ENCODE assay signal across 10 mouse cellular contexts in the genomic region with DNA sequence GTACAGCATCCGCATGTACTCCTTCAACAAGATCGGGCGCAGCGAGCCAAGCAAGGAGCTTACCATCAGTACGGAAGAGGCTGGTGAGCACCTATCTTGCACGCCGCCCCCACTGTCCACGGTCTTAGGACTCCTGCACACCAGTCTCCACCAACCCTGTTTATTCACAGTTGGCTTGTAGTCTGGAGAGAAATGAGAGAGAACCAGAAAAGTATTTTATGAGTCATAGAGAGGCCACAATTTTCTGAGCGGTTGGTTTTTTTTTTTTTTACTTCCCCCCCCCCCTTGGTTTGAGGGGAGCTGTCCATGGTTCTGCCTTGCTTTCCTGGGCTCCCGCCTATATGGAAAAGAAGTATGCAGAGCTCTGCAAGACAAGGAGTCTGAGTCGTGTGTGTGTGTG.
DNase-seq lines count a peak whose midpoint lies in the region; ATAC-seq and TF ChIP-seq lines count a peak whose summit lies in the region.
"Had no signal": no experiment of that assay in that cellular context is flagged by ENCODE, and none has a peak within 500 bp of the region (broad histone marks: within the 10 kb centered on the region; RNA-seq: fewer than 3 reads in every experiment).

No protein-coding gene starts in this region.

- H3K27me3 ChIP-seq in kidney, postnatal 0 days (ENCODE audit: insufficient read depth, low read length), result no peaks in the 10 kb centered on the region
- no peaks in the 10 kb centered on the region for H3K27me3 ChIP-seq in kidney, adult 2 months (replicated peaks; ENCODE audit: control insufficient read depth, insufficient read depth, low read length)
- peaks cover 73% of the 10 kb centered on the region for H3K27me3 ChIP-seq in CH12.LX (replicated peaks)
- H3K27me3 ChIP-seq: intestine, embryonic 15.5 days had no signal

- ATAC-seq in kidney, postnatal 0 days (replicated peaks; ENCODE audit: low FRiP score, low read depth), result no peak
- no peak for ATAC-seq in megakaryocyte-erythroid progenitor cell, adult 5-6 weeks (replicated peaks; ENCODE audit: low FRiP score, low TSS enrichment, poor library complexity, severe bottlenecking)
- ATAC-seq: intestine, embryonic 15.5 days had no signal

- no peak overlapping the region for H3K9ac ChIP-seq in kidney, postnatal 0 days (ENCODE audit: low read depth, low read length)
- no peak overlapping the region for H3K9ac ChIP-seq in CH12.LX (ENCODE audit: insufficient read depth, low read depth)
- H3K9ac ChIP-seq: intestine, embryonic 15.5 days had no signal

- no peak overlapping the region for H3K27ac ChIP-seq in kidney, postnatal 0 days
- no peak overlapping the region for H3K27ac ChIP-seq in kidney, adult 2 months (ENCODE audit: insufficient read depth, low read depth, low read length)
- H3K27ac ChIP-seq in CH12.LX (ENCODE audit: insufficient read depth, low read depth), result no peak overlapping the region
- H3K27ac ChIP-seq: heart, embryonic 10.5 days; intestine, embryonic 15.5 days had no signal

- no peak for TF ChIP-seq POLR2A in kidney, adult 2 months (IDR thresholded peaks at IDR 0.05; ENCODE audit: low read depth, low read length)
- TF ChIP-seq POLR2A in CH12.LX (IDR thresholded peaks at IDR 0.05; ENCODE audit: low read depth, low read length), result no peak

- peak; percentile 36 for DNase-seq in kidney, postnatal 0 days (ENCODE audit: low spot score)
- no peak for DNase-seq in kidney, adult 2 months
- DNase-seq in 3T3-L1 (ENCODE audit: low read depth, low spot score) (peak; percentile 72), CH12.LX (ENCODE audit: extremely low read depth) (peak; percentile 33)
- peak; percentile 6 for DNase-seq in fibroblast of lung, adult 2 months (ENCODE audit: low read depth)
- no peak for DNase-seq in urinary bladder, postnatal 10 days (ENCODE audit: low spot score)
- DNase-seq: cerebellum, adult 8-10 months had no signal

- H3K79me2 ChIP-seq in CH12.LX (replicated peaks; ENCODE audit: control insufficient read depth, extremely low read depth, insufficient read depth, poor library complexity, severe bottlenecking), result no peaks in the 10 kb centered on the region

- 67% methylated on average over 11 of the region's 11 CpGs for WGBS in kidney, postnatal 0 days
- WGBS in kidney, adult 2 months, result 63% methylated on average over 11 of the region's 11 CpGs

- H3K4me2 ChIP-seq in kidney, postnatal 0 days (ENCODE audit: low read length), result no peak overlapping the region
- H3K4me2 ChIP-seq in CH12.LX (ENCODE audit: insufficient read depth, low read depth, poor library complexity, severe bottlenecking), result no peak overlapping the region
- H3K4me2 ChIP-seq: intestine, embryonic 15.5 days had no signal

- in situ Hi-C loops in CH12.LX (cut with MboI; ENCODE audit: low pct_ligation_motif_present, low pct_unique_long_range_greater_than_20kb, low sequenced_read_pairs), result no loop called here

- TF ChIP-seq CTCF in kidney, postnatal 0 days (IDR thresholded peaks at IDR 0.05; ENCODE audit: low read depth), result no peak
- TF ChIP-seq CTCF in kidney, adult 2 months (conservative IDR thresholded peaks at IDR 0.05; ENCODE audit: insufficient read depth, insufficient read length, low read depth, low read length), result no peak
- no peak for TF ChIP-seq CTCF in CH12.LX (conservative IDR thresholded peaks at IDR 0.05 in 1 of 2, IDR thresholded peaks at IDR 0.05 in 1 of 2; ENCODE audit: low read depth in 2 of 2, low read length in 2 of 2)

- no peaks in the 10 kb centered on the region for H3K36me3 ChIP-seq in kidney, postnatal 0 days (ENCODE audit: insufficient read depth, low read length)
- no peaks in the 10 kb centered on the region for H3K36me3 ChIP-seq in kidney, adult 2 months (ENCODE audit: control insufficient read depth, insufficient read depth, low read length)
- H3K36me3 ChIP-seq in CH12.LX (replicated peaks in 1 of 2; ENCODE audit: control insufficient read depth in 1 of 2, insufficient read depth in 1 of 2, low read length in 1 of 2), result no peaks in the 10 kb centered on the region
- H3K36me3 ChIP-seq: heart, embryonic 10.5 days; intestine, embryonic 15.5 days had no signal

- no peaks in the 10 kb centered on the region for H3K9me3 ChIP-seq in kidney, postnatal 0 days (replicated peaks; ENCODE audit: low read length)
- no peaks in the 10 kb centered on the region for H3K9me3 ChIP-seq in CH12.LX (replicated peaks; ENCODE audit: low read length)
- H3K9me3 ChIP-seq: heart, embryonic 10.5 days; intestine, embryonic 15.5 days had no signal

- H3K4me3 ChIP-seq in kidney, postnatal 0 days (replicated peaks; ENCODE audit: low read depth, low read length), result no peak overlapping the region
- no peak overlapping the region for H3K4me3 ChIP-seq in kidney, adult 2 months (ENCODE audit: insufficient read depth, low read depth, low read length)
- H3K4me3 ChIP-seq in CH12.LX (replicated peaks in 1 of 3; ENCODE audit: low read depth in 2 of 3, low read length in 2 of 3, poor library complexity in 1 of 3), result no peak overlapping the region
- H3K4me3 ChIP-seq: heart, embryonic 10.5 days; intestine, embryonic 15.5 days had no signal

- H3K4me1 ChIP-seq in kidney, postnatal 0 days (replicated peaks; ENCODE audit: insufficient read depth, low read length), result no peaks in the 10 kb centered on the region
- H3K4me1 ChIP-seq in kidney, adult 2 months (ENCODE audit: control insufficient read depth, insufficient read depth, low read length), result no peaks in the 10 kb centered on the region
- 0 out of 4 replicates have a peak, but pooled peaks cover 0 to 4% of the 10 kb centered on the region in 2 experiments for H3K4me1 ChIP-seq in CH12.LX (ENCODE audit: control insufficient read depth in 1 of 2, insufficient read depth in 2 of 2)
- H3K4me1 ChIP-seq: heart, embryonic 10.5 days; intestine, embryonic 15.5 days had no signal

- dilution Hi-C loops in CH12.LX (cut with MboI; ENCODE audit: extremely low pct_ligation_motif_present, extremely low pct_unique_long_range_greater_than_20kb, low sequenced_read_pairs), result no loop called here

- TF ChIP-seq RAD21 in CH12.LX (IDR thresholded peaks at IDR 0.05; ENCODE audit: low read depth, low read length), result no peak

- peak; percentile 54 for TF ChIP-seq EP300 in CH12.LX (IDR thresholded peaks at IDR 0.05; ENCODE audit: low read length)

TF ChIP-seq in CH12.LX, 34 proteins besides CTCF, POLR2A, EP300 and RAD21:
- peak; percentile 92 for TF ChIP-seq MAZ (IDR thresholded peaks at IDR 0.05; ENCODE audit: low read depth, low read length)
- TF ChIP-seq ELF1 (IDR thresholded peaks at IDR 0.05; ENCODE audit: low read depth, low read length), result no peak
- TF ChIP-seq CHD1 (IDR thresholded peaks at IDR 0.05; ENCODE audit: low read depth, low read length), result no peak
- no peak for TF ChIP-seq USF2 (conservative IDR thresholded peaks at IDR 0.05; ENCODE audit: low read depth, low read length)
- 0 out of 2 replicates have a peak, but pooled peaks have one; percentile 46 for TF ChIP-seq RCOR1 (conservative IDR thresholded peaks at IDR 0.05; ENCODE audit: low read depth, low read length)
- no peak for TF ChIP-seq SMC3 (IDR thresholded peaks at IDR 0.05; ENCODE audit: low read depth, low read length)
- TF ChIP-seq IRF4 (IDR thresholded peaks at IDR 0.05; ENCODE audit: low read depth, low read length), result peak; percentile 66
- peak; percentile 57; the same call in 1 of the 2 replicates for TF ChIP-seq SIN3A (IDR thresholded peaks at IDR 0.05; ENCODE audit: low read length)
- no peak for TF ChIP-seq MEF2A (IDR thresholded peaks at IDR 0.05; ENCODE audit: borderline replicate concordance, low read depth, low read length)
- peak; percentile 12; the same call in 1 of the 2 replicates for TF ChIP-seq JUN (IDR thresholded peaks at IDR 0.05; ENCODE audit: insufficient read depth, low read depth, low read length)
- TF ChIP-seq ZNF384 (IDR thresholded peaks at IDR 0.05; ENCODE audit: low read depth, low read length), result peak; percentile 97
- no peak for TF ChIP-seq ZC3H11A (IDR thresholded peaks at IDR 0.05; ENCODE audit: low read depth, low read length)

Comparison
In these comparisons a context has a peak if more than half of its experiments do, and no peak if none do; other contexts are left out.
1. DNase-seq: peak in kidney, postnatal 0 days (single experiment), 3T3-L1 (single experiment), CH12.LX (single experiment) and fibroblast of lung, adult 2 months (single experiment); none in kidney, adult 2 months (single experiment) and urinary bladder, postnatal 10 days (single experiment).